Mouse (Mus musculus): ENCODE measurements around the gene Eif2ak4. TPM values are rescaled to one million over a fixed set of nuclear protein-coding genes. Genes with fewer than 3 reads are reported as not detected.

The Eif2ak4 gene
- polyA plus RNA-seq, 1 experiment from 2014 or later: 10.2 TPM

- H3K36me3 ChIP-seq (ENCODE audit: control insufficient read depth, insufficient read depth, low read length): no peaks in the 10 kb centered on the region
- no peak for ATAC-seq (ENCODE audit: low read depth)
- no peaks in the 10 kb centered on the region for H3K27me3 ChIP-seq (ENCODE audit: control insufficient read depth, insufficient read depth, low read depth, low read length)
- 80% methylated on average over 3 of the region's 3 CpGs for WGBS
- H3K9ac ChIP-seq (ENCODE audit: low read length): no peak overlapping the region
- no peak overlapping the region for H3K27ac ChIP-seq (ENCODE audit: low read length)
- no peaks in the 10 kb centered on the region for H3K9me3 ChIP-seq (ENCODE audit: control insufficient read depth, low read length)
- H3K4me1 ChIP-seq (replicated peaks; ENCODE audit: control insufficient read depth, insufficient read depth, low read length): peaks cover 38% of the 10 kb centered on the region
- no peak overlapping the region for H3K4me2 ChIP-seq (ENCODE audit: low read depth, low read length)
- no peak overlapping the region for H3K4me3 ChIP-seq (ENCODE audit: low read length)
Measured at GRCm38 (mm10) chr2:118524811-118525210, 136.4 kb downstream of the Eif2ak4 start.

Other genes with a start within 250 kb of the Eif2ak4 start
- 1.6 and 2.0 TPM in 2 replicates for gene Fsip1, start 131.7 kb upstream of the Eif2ak4 start, polyA plus RNA-seq (2015; fragmentation: Nextera tagmentation; extraction: Ambion mirVana)
- gene Gpr176, start 15.2 kb upstream of the Eif2ak4 start, polyA plus RNA-seq (2015; fragmentation: Nextera tagmentation; extraction: Ambion mirVana): 0.11 and 0.20 TPM in 2 replicates
- 250 and 281 TPM in 2 replicates for gene Srp14, start 91.1 kb downstream of the Eif2ak4 start, polyA plus RNA-seq (2015; fragmentation: Nextera tagmentation; extraction: Ambion mirVana)
- gene Bmf, start 161.1 kb downstream of the Eif2ak4 start, polyA plus RNA-seq (2015; fragmentation: Nextera tagmentation; extraction: Ambion mirVana): 4.7 and 6.7 TPM in 2 replicates
- 105 and 106 TPM in 2 replicates for gene Bub1b, start 209.6 kb downstream of the Eif2ak4 start, polyA plus RNA-seq (2015; fragmentation: Nextera tagmentation; extraction: Ambion mirVana)